Mouse (Mus musculus) ES-Bruce4 (cell line): Measurements from ENCODE around the gene Dst.

Experiments
- CTCF ChIP-seq: IDR thresholded peaks from one replicate; pipeline ENCODE4 v1.8.1; 2011; ENCODE audit warnings: low read depth, low read length
- EP300 ChIP-seq: IDR thresholded peaks from 2 replicates; pipeline ENCODE4 v1.6.1; 2011; ENCODE audit warnings: low read depth, low read length; ENCODE audit not compliant: insufficient read depth
- POLR2A ChIP-seq: IDR thresholded peaks from one replicate; pipeline ENCODE4 v1.8.1; 2011; ENCODE audit warnings: low read length; ENCODE audit not compliant: insufficient read depth

DNA sequence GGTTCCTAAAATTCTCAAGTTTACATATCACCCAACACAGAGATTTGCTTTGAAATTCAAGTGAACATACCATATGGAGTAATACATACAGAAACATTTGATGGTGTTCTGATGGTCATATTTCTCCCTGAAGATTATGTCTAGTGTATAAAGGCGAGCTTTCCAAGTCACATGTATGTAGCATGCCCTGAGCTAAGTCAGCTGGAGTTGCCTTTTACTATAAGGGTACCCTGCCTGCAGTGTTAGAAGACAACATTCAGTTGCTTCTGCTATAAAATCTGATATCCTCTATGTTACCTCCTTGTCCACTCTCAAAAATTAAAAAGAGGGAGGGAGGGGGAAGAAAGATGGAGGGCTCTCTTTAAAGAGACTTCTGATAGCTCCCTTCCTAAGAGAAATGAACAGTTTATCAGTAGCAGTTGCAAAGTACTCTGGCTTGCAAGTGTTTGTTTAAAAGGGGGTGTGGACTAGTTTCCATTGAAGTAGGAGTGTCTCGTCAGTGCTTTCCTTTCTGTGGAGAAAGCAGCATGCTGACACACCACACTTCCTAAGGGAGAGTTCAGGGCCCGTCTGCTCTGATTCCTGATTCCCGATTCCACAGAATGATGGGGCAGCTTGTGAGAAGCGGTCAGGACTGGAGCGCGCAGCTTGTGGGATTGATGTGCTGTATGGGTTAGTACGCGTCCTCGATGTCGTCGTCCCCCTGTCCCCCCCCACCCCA is 168.8 kb downstream of the Dst start:
- TF ChIP-seq POLR2A, result no peak
- TF ChIP-seq CTCF, result no peak
- peak; percentile 89 for TF ChIP-seq EP300
